Mouse (Mus musculus) kidney, adult 2 months (tissue): ENCODE results near the gene Gtf2a1l.

Source experiments
- CTCF ChIP-seq: fragments of 200-500 bp; conservative IDR thresholded peaks from 2 replicates; pipeline ENCODE4 v1.5.1; 2011; ENCODE audit warnings: low read depth, mild to moderate bottlenecking, control low read depth, low read length, moderate library complexity, mixed read lengths; ENCODE audit not compliant: insufficient read depth, insufficient read length
- POLR2A ChIP-seq: fragments of 200-500 bp; IDR thresholded peaks from one replicate; pipeline ENCODE4 v1.6.1; 2011; ENCODE audit warnings: low read depth, low read length, control low read depth

DNA sequence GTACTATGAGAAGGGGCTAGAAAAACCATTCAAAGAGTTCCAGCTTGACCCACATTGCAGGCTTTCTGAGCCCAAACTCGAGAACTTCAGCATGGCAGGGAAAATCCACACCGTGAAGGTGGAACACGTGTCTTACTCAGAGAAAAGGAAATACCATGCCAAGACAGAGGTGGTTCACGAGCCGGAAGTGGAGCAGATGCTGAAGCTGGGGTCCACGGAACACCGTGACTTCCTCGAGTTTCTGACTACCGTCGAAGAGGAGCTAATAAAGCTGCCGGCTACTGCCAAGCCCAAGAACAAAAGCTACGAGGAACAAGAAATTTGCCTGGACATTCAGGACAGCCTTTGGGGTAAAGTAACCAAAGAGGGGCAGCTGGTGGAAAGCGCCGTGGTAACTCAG, 32.4 kb upstream of the Gtf2a1l start:
- TF ChIP-seq POLR2A = no peak
- TF ChIP-seq CTCF = no peak
